In genomic region chr9:77496540-77497062, GRCm38 (mm10) we compare ENCODE assay signal across 9 mouse cellular contexts. TPM values are rescaled to one million over a fixed set of nuclear protein-coding genes. Genes with fewer than 3 reads are reported as not detected.
DNase-seq lines count a peak whose midpoint lies in the region; ATAC-seq and TF ChIP-seq lines count a peak whose summit lies in the region.
"Had no signal": no experiment of that assay in that cellular context is flagged by ENCODE, and none has a peak within 500 bp of the region (broad histone marks: within the 10 kb centered on the region; RNA-seq: fewer than 3 reads in every experiment).

No protein-coding gene starts in this region.

- ATAC-seq in hindbrain, embryonic 11.5 days (ENCODE audit: low FRiP score): peak; percentile 86
- peak; percentile 85 for ATAC-seq in midbrain, embryonic 15.5 days (replicated peaks)

- no peak for TF ChIP-seq CTCF in layer of hippocampus, adult 2 months (conservative IDR thresholded peaks at IDR 0.05)

- H3K4me3 ChIP-seq in layer of hippocampus, adult 2 months: no peak overlapping the region
- no peak overlapping the region for H3K4me3 ChIP-seq in hindbrain, embryonic 11.5 days (ENCODE audit: low read depth, low read length)
- H3K4me3 ChIP-seq in midbrain, embryonic 15.5 days: no peak overlapping the region

- 0 out of 2 replicates have a peak overlapping the region, but pooled peaks have one; percentile 7 for H3K4me2 ChIP-seq in hindbrain, embryonic 11.5 days (replicated peaks; ENCODE audit: low read depth, low read length)
- H3K4me2 ChIP-seq in midbrain, embryonic 15.5 days: no peak overlapping the region

- peaks cover 6% of the 10 kb centered on the region; the same call in 1 of the 2 replicates for H3K27me3 ChIP-seq in hindbrain, embryonic 11.5 days (ENCODE audit: control insufficient read depth, insufficient read depth, low read length)
- H3K27me3 ChIP-seq in midbrain, embryonic 15.5 days (replicated peaks): 0 out of 2 replicates have a peak, but pooled peaks cover 9% of the 10 kb centered on the region

- DNase-seq in layer of hippocampus, adult 2 months (ENCODE audit: low spot score in 2 of 2): no peak
- DNase-seq in layer of hippocampus, adult 8-10 months (ENCODE audit: low spot score in 2 of 2): no peak
- peak; percentile 23 for DNase-seq in embryo, embryonic 9.5 days (ENCODE audit: extremely low spot score)
- peak; percentile 68 for DNase-seq in hindbrain, embryonic 11.5 days (ENCODE audit: low spot score)
- no peak for DNase-seq in frontal cortex, postnatal 14 days (ENCODE audit: low spot score in 2 of 2)
- no peak for DNase-seq in cerebellum, adult 11 months
- no peak for DNase-seq in right cerebral cortex, postnatal 14 days

- H3K27ac ChIP-seq in layer of hippocampus, adult 2 months: peak overlapping the region; percentile 51; the same call in 1 of the 2 replicates
- peak overlapping the region; percentile 43 for H3K27ac ChIP-seq in hindbrain, embryonic 11.5 days (ENCODE audit: low read depth, low read length)
- peak overlapping the region; percentile 49; the same call in 1 of the 2 replicates for H3K27ac ChIP-seq in midbrain, embryonic 15.5 days

- H3K9ac ChIP-seq in hindbrain, embryonic 11.5 days (ENCODE audit: low read depth, low read length): no peak overlapping the region
- H3K9ac ChIP-seq in midbrain, embryonic 15.5 days: no peak overlapping the region

- no peaks in the 10 kb centered on the region for H3K36me3 ChIP-seq in hindbrain, embryonic 11.5 days (ENCODE audit: control insufficient read depth, insufficient read depth, low read length)
- H3K36me3 ChIP-seq in midbrain, embryonic 15.5 days (replicated peaks): no peaks in the 10 kb centered on the region
- H3K36me3 ChIP-seq: G1E had no signal

- peaks cover 6% of the 10 kb centered on the region for H3K4me1 ChIP-seq in hindbrain, embryonic 11.5 days (replicated peaks; ENCODE audit: control insufficient read depth, insufficient read depth, low read length)
- H3K4me1 ChIP-seq in midbrain, embryonic 15.5 days: peaks cover 17% of the 10 kb centered on the region

- WGBS in hindbrain, embryonic 11.5 days: 15% methylated on average over 12 of the region's 12 CpGs
- 13% methylated on average over 12 of the region's 12 CpGs for WGBS in midbrain, embryonic 15.5 days

- no peaks in the 10 kb centered on the region for H3K9me3 ChIP-seq in hindbrain, embryonic 11.5 days (ENCODE audit: control insufficient read depth, low read length)
- H3K9me3 ChIP-seq in midbrain, embryonic 15.5 days: no peaks in the 10 kb centered on the region

RNA-seq across cellular contexts. Expression of gene Lrrc1, which starts 48.1 kb away (rescaled TPM):
- 1 to 10 TPM; 8.4 to 9.1 TPM for total RNA-seq in layer of hippocampus, adult 2 months (2021)
- 1 to 10 TPM; 5.7 to 9.2 (median 7.9) TPM for total RNA-seq in layer of hippocampus, adult 8-10 months (2022)
- 9.0 and 10.2 TPM in 2 replicates for polyA plus RNA-seq in hindbrain, embryonic 11.5 days (2014; fragmentation: Nextera tagmentation; extraction: Ambion mirVana)
- 5.2 and 6.6 TPM in 2 replicates for polyA plus RNA-seq in midbrain, embryonic 15.5 days (2015; fragmentation: Nextera tagmentation; extraction: Ambion mirVana)
- polyA plus RNA-seq: G1E had no signal

Comparison
In these comparisons a context has a peak if more than half of its experiments do, and no peak if none do; other contexts are left out.
1. DNase-seq: peak in embryo, embryonic 9.5 days (single experiment) and hindbrain, embryonic 11.5 days (single experiment); none in layer of hippocampus, adult 2 months (0 of 2), layer of hippocampus, adult 8-10 months (0 of 2), frontal cortex, postnatal 14 days (0 of 2), cerebellum, adult 11 months (single experiment) and right cerebral cortex, postnatal 14 days (single experiment).
2. Peak in every context shown above with its lines, with median percentiles within 50 percentile points of each other: H3K27ac ChIP-seq.